Comparison of ENCODE assay signal across 15 mouse cellular contexts in the genomic region with DNA sequence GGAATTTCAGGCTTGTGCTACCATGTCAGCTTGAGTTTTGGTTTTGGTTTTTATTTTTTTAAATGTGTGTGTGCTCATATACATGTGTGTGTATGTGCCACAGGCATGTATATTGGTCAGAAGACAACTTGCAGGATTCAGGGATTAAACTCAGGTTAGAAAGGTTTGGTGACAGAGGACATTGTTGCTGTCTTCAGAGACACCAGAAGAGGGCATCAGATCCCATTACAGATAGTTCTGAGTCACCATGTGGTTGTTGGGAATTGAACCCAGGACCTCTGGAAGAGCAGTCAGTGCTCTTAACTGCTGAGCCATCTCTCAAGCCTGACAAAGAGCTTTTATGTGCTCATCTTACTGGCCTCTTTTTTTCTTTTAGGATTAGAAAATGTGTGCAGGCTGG. TPM values are rescaled to one million over a fixed set of nuclear protein-coding genes. Genes with fewer than 3 reads are reported as not detected.
DNase-seq lines count a peak whose midpoint lies in the region; ATAC-seq and TF ChIP-seq lines count a peak whose summit lies in the region.
"Had no signal": no experiment of that assay in that cellular context is flagged by ENCODE, and none has a peak within 500 bp of the region (broad histone marks: within the 10 kb centered on the region; RNA-seq: fewer than 3 reads in every experiment).

No protein-coding gene starts in this region.

- no peaks in the 10 kb centered on the region for H3K27me3 ChIP-seq in liver, adult 2 months (ENCODE audit: control insufficient read depth, insufficient read depth, low read length)
- no peaks in the 10 kb centered on the region for H3K27me3 ChIP-seq in liver, embryonic 12.5 days (replicated peaks)
- no peaks in the 10 kb centered on the region for H3K27me3 ChIP-seq in Patski
- H3K27me3 ChIP-seq: embryonic facial prominence, embryonic 13.5 days; stomach, embryonic 15.5 days had no signal

- no peaks in the 10 kb centered on the region for H3K36me3 ChIP-seq in liver, adult 2 months (ENCODE audit: control insufficient read depth, insufficient read depth, low read length)
- H3K36me3 ChIP-seq in liver, embryonic 12.5 days, result no peaks in the 10 kb centered on the region
- H3K36me3 ChIP-seq: embryonic facial prominence, embryonic 13.5 days; stomach, embryonic 15.5 days had no signal

- TF ChIP-seq CTCF in gastrocnemius, adult 2 months (IDR thresholded peaks at IDR 0.05), result peak; percentile 31
- peak; percentile 24; the same call in 1 of the 2 replicates for TF ChIP-seq CTCF in liver, adult 2 months (IDR thresholded peaks at IDR 0.05; ENCODE audit: low read depth, low read length)
- peak; percentile 60 for TF ChIP-seq CTCF in Patski (IDR thresholded peaks at IDR 0.05)

- no peak for ATAC-seq in liver, embryonic 12.5 days
- no peak for ATAC-seq in Patski
- ATAC-seq: forebrain, embryonic 16.5 days had no signal

- no peak overlapping the region for H3K4me3 ChIP-seq in gastrocnemius, adult 2 months
- H3K4me3 ChIP-seq in liver, adult 2 months (ENCODE audit: insufficient read depth, low read depth, low read length), result no peak overlapping the region
- no peak overlapping the region for H3K4me3 ChIP-seq in liver, embryonic 12.5 days
- H3K4me3 ChIP-seq: embryonic facial prominence, embryonic 13.5 days; stomach, embryonic 15.5 days had no signal

- CTCF ChIA-PET in Patski (lab: Charles Lee), result interaction anchor here (0.8 to 3.5 kb wide), 8 partner anchors 8 to 157 kb away, joined by 3 to 16 read pairs (median 3); no protein-coding TSS in a partner anchor

- POLR2A ChIA-PET in Patski (lab: Charles Lee), result interaction anchor here (1.0 kb wide), 1 partner anchor 154 kb away, joined by 3 read pairs; no protein-coding TSS in a partner anchor

- DNase-seq in gastrocnemius, adult 2 months, result no peak
- DNase-seq in gastrocnemius, postnatal 36 days, result no peak
- DNase-seq in liver, adult 2 months (ENCODE audit: extremely low read depth, low read depth, low spot score), result no peak
- DNase-seq in 416B (ENCODE audit: low read depth), result peak; percentile 68
- DNase-seq in Patski (ENCODE audit: low read depth, low spot score), result no peak
- DNase-seq in right cerebral cortex, postnatal 14 days, result no peak
- DNase-seq in left cerebral cortex, postnatal 36 days (ENCODE audit: low spot score in 2 of 2), result no peak
- DNase-seq: adrenal gland, postnatal 14 days; kidney, postnatal 14 days; lung, embryonic 14.5 days had no signal

- peaks cover 9% of the 10 kb centered on the region for H3K4me1 ChIP-seq in liver, adult 2 months (ENCODE audit: control insufficient read depth, insufficient read depth, low read length)
- peaks cover 19% of the 10 kb centered on the region for H3K4me1 ChIP-seq in liver, embryonic 12.5 days

- no peaks in the 10 kb centered on the region for H3K9me3 ChIP-seq in liver, embryonic 12.5 days (replicated peaks)
- H3K9me3 ChIP-seq: embryonic facial prominence, embryonic 13.5 days; stomach, embryonic 15.5 days had no signal

- H3K27ac ChIP-seq in gastrocnemius, adult 2 months, result no peak overlapping the region
- H3K27ac ChIP-seq in liver, adult 2 months (replicated peaks; ENCODE audit: insufficient read depth, low read depth, low read length), result no peak overlapping the region
- no peak overlapping the region for H3K27ac ChIP-seq in liver, embryonic 12.5 days
- H3K27ac ChIP-seq: stomach, embryonic 15.5 days had no signal

- in situ Hi-C loops in Patski (cut with MboI; ENCODE audit: low pct_unique_long_range_greater_than_20kb), result loop anchor here (5.0 kb wide), 1 partner anchor 152 kb away; no protein-coding TSS in a partner anchor

- peaks cover 3% of the 10 kb centered on the region; the same call in 1 of the 2 replicates for H3K79me2 ChIP-seq in liver, adult 2 months (ENCODE audit: control insufficient read depth, insufficient read depth, low read length)

- no peak overlapping the region for H3K4me2 ChIP-seq in liver, embryonic 12.5 days
- H3K4me2 ChIP-seq: embryonic facial prominence, embryonic 13.5 days; hindbrain, embryonic 14.5 days; lung, embryonic 14.5 days; stomach, embryonic 15.5 days had no signal

- H3K9ac ChIP-seq in liver, adult 2 months (ENCODE audit: low read depth, low read length), result no peak overlapping the region
- no peak overlapping the region for H3K9ac ChIP-seq in liver, embryonic 12.5 days
- H3K9ac ChIP-seq: embryonic facial prominence, embryonic 13.5 days; hindbrain, embryonic 14.5 days; lung, embryonic 14.5 days; stomach, embryonic 15.5 days had no signal

- no peak for TF ChIP-seq POLR2A in liver, adult 2 months (IDR thresholded peaks at IDR 0.05; ENCODE audit: extremely low read depth, insufficient read depth, low read length)

- intact Hi-C loops in gastrocnemius, adult 2 months (cut with DNase I), result no loop called here
- intact Hi-C loops in gastrocnemius, postnatal 36 days (cut with DNase I), result no loop called here
- intact Hi-C loops in left cerebral cortex, postnatal 36 days (cut with DNase I), result loop anchor here (5.0 kb wide), 3 partner anchors 47 to 152 kb away; no protein-coding TSS in a partner anchor

RNA-seq across cellular contexts. Expression of a gene that starts 30.8 kb away (rescaled TPM):
- total RNA-seq in gastrocnemius, adult 2 months (2021), result 10 to 100 TPM in 1 of 2 experiments, 1 to 10 TPM in 1; 5.9 to 32.3 TPM
- 10 to 100 TPM in 1 of 2 experiments, 1 to 10 TPM in 1; 6.9 to 16.6 TPM for total RNA-seq in gastrocnemius, postnatal 36 days (2021)
- total RNA-seq in liver, adult 2 months (2014; rRNA removed), result 3.6 and 4.3 TPM in 2 replicates
- polyA plus RNA-seq in liver, adult 2 months (2012; rRNA removed), result 1.2 and 1.4 TPM in 2 replicates
- 4.4 and 4.8 TPM in 2 replicates for polyA plus RNA-seq in liver, embryonic 12.5 days (2016; fragmentation: Nextera tagmentation; extraction: Ambion mirVana)
- polyA plus RNA-seq in Patski (2021), result 18.6 TPM
- 10 to 100 TPM; 50.2 to 54.1 TPM for total RNA-seq in left cerebral cortex, postnatal 36 days (2021)
